Mouse (Mus musculus) megakaryocyte, embryonic 14.5 days (primary cell): ENCODE results near the gene Cnnm1.

Source experiments
- FLI1 ChIP-seq: IDR thresholded peaks from 2 replicates; pipeline ENCODE4 v1.6.1; 2012; ENCODE audit warnings: low read length, inconsistent platforms, mixed read lengths
- GATA1 ChIP-seq: IDR thresholded peaks from 3 replicates; pipeline ENCODE4 v1.6.1; 2012; ENCODE audit warnings: mixed read lengths, low read length, inconsistent platforms, borderline replicate concordance

DNA sequence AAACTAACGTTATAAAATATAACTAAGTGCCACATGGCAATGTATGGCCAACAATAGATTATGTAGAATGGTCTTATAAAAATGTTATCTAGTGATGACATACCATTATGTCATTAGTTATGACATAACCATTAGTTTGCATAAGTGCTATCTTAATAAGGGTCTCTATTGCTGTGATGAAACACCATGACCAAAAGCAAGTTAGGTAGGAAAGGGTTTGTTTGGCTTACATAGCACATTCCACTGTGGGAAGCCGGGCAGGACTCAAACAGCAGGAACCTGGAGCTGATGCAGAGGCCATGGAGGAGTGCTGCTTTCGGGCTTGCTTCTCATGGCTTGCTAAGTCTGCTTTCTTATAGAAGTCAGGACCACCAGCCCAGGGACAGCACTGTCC is 24.1 kb downstream of the Cnnm1 start:
- TF ChIP-seq GATA1: no peak
- TF ChIP-seq FLI1: no peak
